Mouse (Mus musculus): ENCODE measurements around the gene Mtcl1. TPM values are rescaled to one million over a fixed set of nuclear protein-coding genes. Genes with fewer than 3 reads are reported as not detected.

The Mtcl1 gene
- polyA plus RNA-seq, 1 experiment, result 6.2 TPM

DNA sequence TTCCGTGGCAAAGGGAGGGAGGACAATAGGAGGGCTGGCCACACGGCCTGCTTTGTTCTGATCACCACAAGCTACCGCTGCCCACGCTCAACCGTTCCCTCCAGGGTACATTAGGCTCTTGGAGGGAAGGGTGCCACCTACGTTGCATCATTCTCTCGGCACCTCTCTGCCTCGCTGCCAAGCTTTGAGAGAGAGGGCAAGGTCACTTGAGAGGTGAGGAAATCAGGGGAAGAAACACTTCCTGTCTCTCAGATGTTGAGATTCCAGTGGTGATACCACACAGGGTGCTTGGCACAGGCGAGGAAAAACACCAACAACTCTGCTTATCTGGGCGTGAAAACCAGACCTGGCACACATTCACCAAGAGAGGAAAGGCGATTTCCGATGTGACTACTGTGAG is 108.8 kb downstream of the Mtcl1 start:
- no peak for TF ChIP-seq POLR2A (IDR thresholded peaks at IDR 0.05; ENCODE audit: control insufficient read depth, extremely low read depth, insufficient read depth, low read length, poor library complexity)
- no peak for TF ChIP-seq CTCF (IDR thresholded peaks at IDR 0.05; ENCODE audit: borderline replicate concordance, control insufficient read depth, extremely low read depth, insufficient read depth, low read length, poor library complexity)
- no peaks in the 10 kb centered on the region for H3K36me3 ChIP-seq (ENCODE audit: control insufficient read depth, insufficient read depth, low read length)
- no peaks in the 10 kb centered on the region for H3K4me1 ChIP-seq (replicated peaks; ENCODE audit: control insufficient read depth, insufficient read depth, low read length)
- 66% methylated on average over 12 of the region's 12 CpGs for WGBS
- no peaks in the 10 kb centered on the region for H3K27me3 ChIP-seq (ENCODE audit: control insufficient read depth, insufficient read depth, low read length)
- DNase-seq, result no peak
- H3K27ac ChIP-seq (ENCODE audit: control insufficient read depth, insufficient read depth, low read length), result no peak overlapping the region
- no peak overlapping the region for H3K4me3 ChIP-seq (ENCODE audit: control insufficient read depth, insufficient read depth, low read length)

DNA sequence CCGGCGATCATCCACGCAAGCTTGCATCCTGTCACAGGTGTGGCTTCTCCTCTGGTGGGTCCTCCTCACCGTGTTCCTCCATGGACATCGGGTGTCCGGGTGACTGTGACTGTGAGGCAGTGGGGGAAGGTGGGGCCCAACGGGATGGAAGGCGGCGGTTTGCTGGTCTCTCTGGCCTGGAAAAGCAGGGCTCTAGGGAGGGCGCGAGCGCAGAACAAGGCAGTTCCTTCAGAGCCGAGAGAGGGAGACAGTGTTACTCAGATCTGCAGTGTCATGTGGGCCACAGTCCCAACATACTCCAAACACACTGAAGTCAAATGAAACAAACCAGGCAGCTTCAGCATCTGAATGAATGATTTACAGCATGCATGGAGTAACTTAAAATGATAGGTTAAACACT is 111.6 kb downstream of the Mtcl1 start:
- Histone ChIP-seq H3K27me3 (ENCODE audit: control insufficient read depth, insufficient read depth, low read length) (no peaks in the 10 kb centered on the region), H3K36me3 (ENCODE audit: control insufficient read depth, insufficient read depth, low read length) (no peaks in the 10 kb centered on the region), H3K4me3 (ENCODE audit: control insufficient read depth, insufficient read depth, low read length) (no peak overlapping the region), H3K4me1 (replicated peaks; ENCODE audit: control insufficient read depth, insufficient read depth, low read length) (no peaks in the 10 kb centered on the region), H3K27ac (ENCODE audit: control insufficient read depth, insufficient read depth, low read length) (no peak overlapping the region)
- WGBS, result 94% methylated on average over 13 of the region's 13 CpGs
- DNase-seq, result no peak
- TF ChIP-seq POLR2A (IDR thresholded peaks at IDR 0.05; ENCODE audit: control insufficient read depth, extremely low read depth, insufficient read depth, low read length, poor library complexity), result no peak
- TF ChIP-seq CTCF (IDR thresholded peaks at IDR 0.05; ENCODE audit: borderline replicate concordance, control insufficient read depth, extremely low read depth, insufficient read depth, low read length, poor library complexity), result no peak

DNA sequence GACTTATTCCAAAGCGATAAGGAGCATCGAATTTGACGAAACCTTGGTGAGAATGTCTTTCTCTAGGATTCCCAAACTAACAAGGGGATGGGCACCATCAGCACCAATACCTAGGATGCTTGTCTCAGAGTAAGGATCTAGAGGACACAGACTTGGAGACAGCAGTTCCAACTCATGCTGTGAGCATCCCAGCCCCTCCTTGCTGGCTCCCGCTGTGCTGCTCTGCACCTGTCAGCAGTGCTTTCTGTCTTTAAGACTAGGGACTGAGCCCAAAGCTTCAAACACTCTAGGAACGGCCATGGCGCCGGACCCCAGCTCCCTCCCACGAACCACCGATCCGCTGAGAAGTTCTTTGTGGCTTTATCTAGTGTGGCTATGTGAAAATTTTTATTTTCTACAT is 114.0 kb downstream of the Mtcl1 start:
- no peaks in the 10 kb centered on the region for H3K4me1 ChIP-seq (replicated peaks; ENCODE audit: control insufficient read depth, insufficient read depth, low read length)
- no peak for DNase-seq
- H3K27ac ChIP-seq (ENCODE audit: control insufficient read depth, insufficient read depth, low read length), result no peak overlapping the region
- WGBS, result 93% methylated on average over 10 of the region's 10 CpGs
- TF ChIP-seq POLR2A (IDR thresholded peaks at IDR 0.05; ENCODE audit: control insufficient read depth, extremely low read depth, insufficient read depth, low read length, poor library complexity) (no peak), CTCF (IDR thresholded peaks at IDR 0.05; ENCODE audit: borderline replicate concordance, control insufficient read depth, extremely low read depth, insufficient read depth, low read length, poor library complexity) (no peak)
- no peak overlapping the region for H3K4me3 ChIP-seq (ENCODE audit: control insufficient read depth, insufficient read depth, low read length)
- no peaks in the 10 kb centered on the region for H3K27me3 ChIP-seq (ENCODE audit: control insufficient read depth, insufficient read depth, low read length)
- H3K36me3 ChIP-seq (ENCODE audit: control insufficient read depth, insufficient read depth, low read length), result no peaks in the 10 kb centered on the region

DNA sequence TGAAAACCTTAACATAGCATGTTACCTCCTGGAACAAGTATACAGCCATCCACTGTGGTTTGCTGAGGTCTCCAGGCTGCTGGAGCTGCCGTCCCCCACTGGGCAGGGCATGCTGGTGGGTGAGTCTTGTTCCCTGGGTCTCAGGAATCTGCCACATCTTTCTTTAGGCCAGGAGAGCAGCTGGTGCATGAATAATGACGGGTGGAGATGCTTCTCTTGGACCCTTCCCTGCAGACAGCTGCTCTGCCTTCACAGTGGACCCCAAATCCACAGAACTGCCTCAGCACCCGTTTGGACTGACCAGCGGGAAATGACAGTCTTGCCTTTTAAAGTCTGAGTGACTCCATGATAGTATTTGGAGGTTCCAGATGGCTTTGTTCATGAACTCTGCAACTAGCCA is 114.7 kb downstream of the Mtcl1 start:
- Histone ChIP-seq H3K36me3 (ENCODE audit: control insufficient read depth, insufficient read depth, low read length) (no peaks in the 10 kb centered on the region), H3K27ac (ENCODE audit: control insufficient read depth, insufficient read depth, low read length) (no peak overlapping the region), H3K4me1 (replicated peaks; ENCODE audit: control insufficient read depth, insufficient read depth, low read length) (no peaks in the 10 kb centered on the region), H3K4me3 (ENCODE audit: control insufficient read depth, insufficient read depth, low read length) (no peak overlapping the region), H3K27me3 (ENCODE audit: control insufficient read depth, insufficient read depth, low read length) (no peaks in the 10 kb centered on the region)
- TF ChIP-seq CTCF (IDR thresholded peaks at IDR 0.05; ENCODE audit: borderline replicate concordance, control insufficient read depth, extremely low read depth, insufficient read depth, low read length, poor library complexity), result no peak
- no peak for TF ChIP-seq POLR2A (IDR thresholded peaks at IDR 0.05; ENCODE audit: control insufficient read depth, extremely low read depth, insufficient read depth, low read length, poor library complexity)
- no peak for DNase-seq
- 73% methylated on average over 4 of the region's 4 CpGs for WGBS

DNA sequence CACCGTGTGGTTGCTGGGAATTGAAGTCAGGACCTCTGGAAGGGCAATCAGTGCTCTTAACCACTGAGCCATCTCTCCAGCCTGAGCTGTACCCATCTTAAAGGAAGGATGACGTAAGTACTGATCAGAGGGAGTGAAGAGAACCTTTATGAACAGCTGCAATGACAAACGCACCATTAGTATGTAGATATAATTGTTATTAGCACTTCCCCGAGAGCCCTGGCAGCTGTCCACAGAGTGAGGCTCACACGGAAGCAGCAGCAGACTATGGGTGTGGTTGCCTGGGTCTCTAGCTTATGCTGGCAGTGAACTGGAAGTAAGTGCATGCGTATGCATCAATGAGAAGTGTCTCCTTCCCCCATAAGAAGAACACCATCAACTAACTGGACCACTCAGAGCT is 118.3 kb downstream of the Mtcl1 start:
- 82% methylated on average over 6 of the region's 6 CpGs for WGBS
- TF ChIP-seq CTCF (IDR thresholded peaks at IDR 0.05; ENCODE audit: borderline replicate concordance, control insufficient read depth, extremely low read depth, insufficient read depth, low read length, poor library complexity) (no peak), POLR2A (IDR thresholded peaks at IDR 0.05; ENCODE audit: control insufficient read depth, extremely low read depth, insufficient read depth, low read length, poor library complexity) (no peak)

DNA sequence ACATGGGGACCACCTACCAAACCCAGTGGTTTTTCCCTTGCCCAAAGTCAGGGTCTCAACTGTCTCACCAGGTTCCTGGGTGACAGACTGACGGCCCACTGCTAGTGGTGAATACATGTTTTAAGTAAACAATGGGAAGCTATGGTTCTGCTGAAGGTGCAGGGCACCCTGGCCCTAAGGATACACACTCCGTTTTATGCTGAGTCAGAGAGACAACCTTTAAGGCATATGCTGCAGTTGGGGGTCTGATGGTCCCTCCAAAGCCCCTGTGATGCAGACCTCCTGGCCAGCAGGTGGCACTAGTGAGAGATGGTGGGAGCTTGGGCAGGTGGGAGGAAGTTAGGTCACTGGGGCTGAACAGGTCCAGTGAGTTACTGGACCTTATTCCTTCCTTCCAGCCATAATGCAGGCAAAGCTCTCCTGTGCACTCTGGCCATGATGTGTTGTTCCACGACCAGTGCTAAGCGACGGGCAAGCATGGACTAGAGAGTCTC is 123.0 kb downstream of the Mtcl1 start:
- Histone ChIP-seq H3K4me3 (ENCODE audit: control insufficient read depth, insufficient read depth, low read length) (no peak overlapping the region), H3K36me3 (ENCODE audit: control insufficient read depth, insufficient read depth, low read length) (no peaks in the 10 kb centered on the region), H3K27ac (ENCODE audit: control insufficient read depth, insufficient read depth, low read length) (no peak overlapping the region), H3K4me1 (replicated peaks; ENCODE audit: control insufficient read depth, insufficient read depth, low read length) (no peaks in the 10 kb centered on the region), H3K27me3 (ENCODE audit: control insufficient read depth, insufficient read depth, low read length) (no peaks in the 10 kb centered on the region)
- DNase-seq, result no peak
- TF ChIP-seq POLR2A (IDR thresholded peaks at IDR 0.05; ENCODE audit: control insufficient read depth, extremely low read depth, insufficient read depth, low read length, poor library complexity) (no peak), CTCF (IDR thresholded peaks at IDR 0.05; ENCODE audit: borderline replicate concordance, control insufficient read depth, extremely low read depth, insufficient read depth, low read length, poor library complexity) (no peak)
- 94% methylated on average over 5 of the region's 5 CpGs for WGBS

More for the DNA sequence above, 118.3 kb downstream of the Mtcl1 start:
- H3K27ac ChIP-seq (ENCODE audit: control insufficient read depth, insufficient read depth, low read length), result no peak overlapping the region
- H3K36me3 ChIP-seq (ENCODE audit: control insufficient read depth, insufficient read depth, low read length), result no peaks in the 10 kb centered on the region
- DNase-seq, result no peak
- H3K4me1 ChIP-seq (replicated peaks; ENCODE audit: control insufficient read depth, insufficient read depth, low read length), result no peaks in the 10 kb centered on the region
- H3K27me3 ChIP-seq (ENCODE audit: control insufficient read depth, insufficient read depth, low read length), result no peaks in the 10 kb centered on the region
- H3K4me3 ChIP-seq (ENCODE audit: control insufficient read depth, insufficient read depth, low read length), result no peak overlapping the region

DNA sequence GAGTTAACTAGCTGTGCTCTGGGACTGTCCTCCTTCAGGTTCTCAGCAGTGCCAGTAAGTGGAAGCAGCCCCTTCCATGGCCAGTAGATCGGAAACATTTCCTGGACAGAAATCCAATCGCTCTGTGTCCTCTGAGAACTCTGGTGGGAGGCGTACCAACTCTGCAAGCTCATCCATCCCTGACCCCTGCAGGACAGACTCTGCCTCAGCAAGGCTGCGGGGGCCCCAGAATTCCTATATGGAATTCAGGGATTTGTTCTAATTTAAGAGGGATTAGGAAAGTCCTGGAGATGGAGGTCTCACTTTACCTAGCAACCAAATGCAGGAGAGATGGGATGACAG is 123.4 kb downstream of the Mtcl1 start:
- Histone ChIP-seq H3K27ac (ENCODE audit: control insufficient read depth, insufficient read depth, low read length) (no peak overlapping the region), H3K27me3 (ENCODE audit: control insufficient read depth, insufficient read depth, low read length) (no peaks in the 10 kb centered on the region), H3K36me3 (ENCODE audit: control insufficient read depth, insufficient read depth, low read length) (no peaks in the 10 kb centered on the region), H3K4me3 (ENCODE audit: control insufficient read depth, insufficient read depth, low read length) (no peak overlapping the region), H3K4me1 (replicated peaks; ENCODE audit: control insufficient read depth, insufficient read depth, low read length) (no peaks in the 10 kb centered on the region)
- 89% methylated on average over 4 of the region's 4 CpGs for WGBS
- no peak for DNase-seq
- TF ChIP-seq POLR2A (IDR thresholded peaks at IDR 0.05; ENCODE audit: control insufficient read depth, extremely low read depth, insufficient read depth, low read length, poor library complexity) (no peak), CTCF (IDR thresholded peaks at IDR 0.05; ENCODE audit: borderline replicate concordance, control insufficient read depth, extremely low read depth, insufficient read depth, low read length, poor library complexity) (no peak)
